Mouse (Mus musculus): ENCODE data around the gene Zbtb20.

- TF ChIP-seq EP300 (IDR thresholded peaks at IDR 0.05): no peak
- TF ChIP-seq CTCF (IDR thresholded peaks at IDR 0.05): no peak
Measured at GRCm38 (mm10) chr16:43256900-43257281, 381.2 kb downstream of the Zbtb20 start.
